Mouse (Mus musculus) heart, adult 2 months (tissue): ENCODE results near the gene Ctdsp2.

Experiments
- CTCF ChIP-seq: fragments of 200-600 bp; IDR thresholded peaks from 2 replicates; pipeline ENCODE4 v1.8.1; 2022; ENCODE audit warnings: antibody characterized with exemption, mild to moderate bottlenecking, moderate library complexity
- EP300 ChIP-seq: fragments of 200-500 bp; IDR thresholded peaks from 2 replicates; pipeline ENCODE4 v1.6.1; 2011; ENCODE audit warnings: low read depth, low read length, control low read depth; ENCODE audit not compliant: insufficient read depth
- POLR2A ChIP-seq: fragments of 200-500 bp; IDR thresholded peaks from 2 replicates; pipeline ENCODE4 v1.6.1; 2011; ENCODE audit warnings: mild to moderate bottlenecking, low read depth, low read length, control low read depth; ENCODE audit not compliant: insufficient read depth

GRCm38 (mm10) chr10:126979636-126980151, 1.2 kb downstream of the Ctdsp2 start:
- no peak for TF ChIP-seq POLR2A
- no peak for TF ChIP-seq CTCF
- TF ChIP-seq EP300, result 0 out of 2 replicates have a peak, but pooled peaks have one; percentile 14
